Mouse (Mus musculus) heart, embryonic 14.5 days (tissue): ENCODE results near the gene Tbxa2r. TPM values are rescaled to one million over a fixed set of nuclear protein-coding genes. Genes with fewer than 3 reads are reported as not detected.

Experiments used
- ATAC-seq: fragments of 200-750 bp; cut with Nextera tagmentation; 2 replicates; pipeline ENCODE4 v1.8.0; 2017; ENCODE audit warnings: low read depth, moderate TSS enrichment; ENCODE audit not compliant: insufficient number of reproducible peaks, insufficient read depth, low FRiP score
- H3K27ac ChIP-seq, 2 experiments: fragments of 200-500 bp in 1 of 2; fragments of 300-500 bp in 1 of 2; sonication (generic) in 1 of 2; replicated peaks in 1 of 2; 2 replicates each; pipeline ENCODE4 v1.5.1; 2012 to 2014; ENCODE audit warnings: low read depth in 2 of 2, low read length in 2 of 2, control low read depth in 1 of 2, mild to moderate bottlenecking in 1 of 2, mixed read lengths in 1 of 2; ENCODE audit not compliant: control insufficient read depth in 1 of 2, insufficient read depth in 1 of 2
- H3K27me3 ChIP-seq: fragments of 300-500 bp; sonication (generic); 2 replicates; pipeline ENCODE4 v1.6.1; 2014; ENCODE audit warnings: mild to moderate bottlenecking, low read length, control low read depth; ENCODE audit not compliant: control insufficient read depth, insufficient read depth
- H3K36me3 ChIP-seq: fragments of 300-500 bp; sonication (generic); 2 replicates; pipeline ENCODE4 v1.6.1; 2014; ENCODE audit warnings: mild to moderate bottlenecking, control low read depth, low read length, mixed read lengths; ENCODE audit not compliant: control insufficient read depth, insufficient read depth
- H3K4me1 ChIP-seq, 2 experiments: fragments of 200-500 bp in 1 of 2; fragments of 300-500 bp in 1 of 2; sonication (generic) in 1 of 2; 2 replicates each; pipeline ENCODE4 v1.6.1; 2012 to 2014; ENCODE audit warnings: low read length in 2 of 2, control low read depth in 1 of 2, mixed read lengths in 1 of 2; ENCODE audit not compliant: control insufficient read depth in 2 of 2, insufficient read depth in 2 of 2
- H3K4me2 ChIP-seq: fragments of 300-500 bp; sonication (generic); 2 replicates; pipeline ENCODE4 v1.6.1; 2014; ENCODE audit warnings: mild to moderate bottlenecking, low read length
- H3K4me3 ChIP-seq, 2 experiments: fragments of 200-500 bp in 1 of 2; fragments of 300-500 bp in 1 of 2; sonication (generic) in 1 of 2; 2 replicates each; pipeline ENCODE4 v1.5.1; 2012 to 2014; ENCODE audit warnings: low read length in 2 of 2, mild to moderate bottlenecking in 2 of 2, control low read depth in 1 of 2, low read depth in 1 of 2, moderate library complexity in 1 of 2; ENCODE audit not compliant: control insufficient read depth in 1 of 2, insufficient read depth in 1 of 2
- H3K9ac ChIP-seq: fragments of 300-500 bp; sonication (generic); 2 replicates; pipeline ENCODE4 v1.6.1; 2014; ENCODE audit warnings: mild to moderate bottlenecking, low read length
- H3K9me3 ChIP-seq: fragments of 300-500 bp; sonication (generic); 2 replicates; pipeline ENCODE4 v1.6.1; 2016; ENCODE audit warnings: low read length, control low read depth; ENCODE audit not compliant: control insufficient read depth
- WGBS: fragments of 180-500 bp; shearing (Covaris S2); extraction: QIAGEN DNeasy Blood & Tissue Kit; methylation state at CpG from one replicate; pipeline ENCODE4 v1.1.7; 2014; 5-methylcytosine and 5-hydroxymethylcytosine counted together
- polyA plus RNA-seq: library from polyadenylated mRNA; unstranded; fragments of >200 nt; fragmentation: Nextera tagmentation; extraction: Ambion mirVana; gene quantifications from 2 replicates; pipeline ENCODE4 v1.2.1, GENCODE M21; 2014

Gene Tbxa2r
- polyA plus RNA-seq, 1 experiment from 2014 or later: 11.3 TPM

DNA sequence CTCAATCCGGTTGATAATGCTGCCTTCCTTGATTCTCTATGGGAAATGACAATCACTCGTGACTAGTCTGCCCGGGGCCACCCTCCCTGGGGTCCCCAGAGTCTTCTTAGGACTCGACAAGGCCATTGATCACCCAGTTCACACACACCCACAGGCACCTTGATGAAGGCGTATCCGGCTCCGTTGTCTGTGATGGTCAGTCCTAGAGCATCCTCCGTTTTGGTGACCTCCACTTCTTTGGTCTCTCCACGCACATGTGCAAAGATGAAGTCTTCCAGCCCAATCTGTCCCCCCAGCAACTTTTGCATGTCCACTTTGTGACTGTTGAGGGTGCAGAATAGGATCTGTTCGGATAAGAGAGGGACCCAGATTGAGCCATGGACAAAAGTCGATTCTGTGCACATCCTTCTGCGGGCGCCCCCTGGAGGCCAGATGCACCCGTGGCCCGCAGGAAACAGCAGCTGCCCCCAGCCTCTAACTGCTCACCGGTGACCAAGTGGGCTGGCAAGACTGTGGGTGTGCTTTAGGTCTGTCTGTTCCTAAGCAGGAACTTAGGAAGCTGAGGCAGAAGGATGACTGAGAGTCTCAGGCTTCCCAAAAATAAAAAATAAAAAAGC is 12.9 kb downstream of the Tbxa2r start:
- WGBS: 32% methylated on average over 16 of the region's 16 CpGs
- Histone ChIP-seq H3K4me3 (no peak overlapping the region), H3K4me2 (no peak overlapping the region), H3K9ac (no peak overlapping the region), H3K27ac (no peak overlapping the region), H3K9me3 (no peaks in the 10 kb centered on the region), H3K27me3 (peaks cover 19% of the 10 kb centered on the region), H3K36me3 (peaks cover 12% of the 10 kb centered on the region; the same call in 1 of the 2 replicates), H3K4me1 (peaks cover 0 to under 1% of the 10 kb centered on the region in 2 experiments; a peak in 1 of 4 replicates)
- no peak for ATAC-seq

DNA sequence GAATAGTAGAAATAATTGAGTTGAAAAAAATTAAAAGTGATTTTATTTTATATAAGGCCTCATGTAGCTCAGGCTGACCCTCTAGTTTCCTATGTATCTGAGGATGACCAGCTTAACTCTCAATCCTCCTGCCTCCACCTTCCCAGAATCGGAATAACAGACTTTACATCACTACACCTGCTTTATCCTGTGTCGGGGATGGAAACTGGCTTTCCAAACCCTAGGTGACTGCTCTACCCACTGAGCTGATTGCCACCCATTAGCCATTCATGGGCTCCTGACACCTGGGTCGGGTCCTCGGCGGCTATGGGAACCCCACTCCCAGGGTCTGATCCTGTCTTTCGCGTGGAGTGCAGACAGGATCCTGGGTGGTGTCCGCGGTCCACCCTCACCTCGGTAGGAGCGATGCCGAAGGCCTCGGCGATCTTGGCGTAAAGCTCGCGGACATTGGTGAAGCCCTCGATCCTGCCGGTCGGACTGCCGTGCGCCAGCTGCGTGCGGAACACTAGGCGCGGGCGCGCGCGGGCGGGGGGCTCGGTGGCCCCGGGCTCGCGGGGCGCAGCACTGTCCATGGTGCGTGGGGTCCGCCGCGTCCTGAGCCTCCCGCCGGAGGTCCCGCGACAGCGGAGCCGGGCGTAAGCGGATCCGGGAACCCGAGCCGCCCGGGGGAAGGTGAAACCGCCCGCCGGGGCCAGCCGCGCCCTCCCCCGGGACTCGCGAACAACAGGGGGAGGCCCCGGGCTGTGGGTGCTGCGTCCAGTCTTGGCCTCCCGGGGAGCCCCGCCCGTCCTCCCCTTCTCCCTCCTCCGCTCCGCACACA is 14.4 kb downstream of the Tbxa2r start, which contains the start of gene Gipc3:
Gene Gipc3 (minus strand): TSS at position 581 of the 820 bp plus-strand sequence.
- no peak for ATAC-seq
- peaks cover 10 to 13% of the 10 kb centered on the region in 2 experiments for H3K4me1 ChIP-seq
- H3K9me3 ChIP-seq: no peaks in the 10 kb centered on the region
- peaks cover 19% of the 10 kb centered on the region for H3K27me3 ChIP-seq
- peak within 1 kb of the TSS; percentile 87 for H3K4me2 ChIP-seq
- H3K4me3 ChIP-seq: peak within 1 kb of the TSS; percentile 45 to 51
- H3K9ac ChIP-seq: peak within 1 kb of the TSS; percentile 75
- peaks cover 24% of the 10 kb centered on the region for H3K36me3 ChIP-seq
- no peak within 1 kb of the TSS for H3K27ac ChIP-seq
- 5% methylated on average over 55 of the region's 67 CpGs for WGBS

DNA sequence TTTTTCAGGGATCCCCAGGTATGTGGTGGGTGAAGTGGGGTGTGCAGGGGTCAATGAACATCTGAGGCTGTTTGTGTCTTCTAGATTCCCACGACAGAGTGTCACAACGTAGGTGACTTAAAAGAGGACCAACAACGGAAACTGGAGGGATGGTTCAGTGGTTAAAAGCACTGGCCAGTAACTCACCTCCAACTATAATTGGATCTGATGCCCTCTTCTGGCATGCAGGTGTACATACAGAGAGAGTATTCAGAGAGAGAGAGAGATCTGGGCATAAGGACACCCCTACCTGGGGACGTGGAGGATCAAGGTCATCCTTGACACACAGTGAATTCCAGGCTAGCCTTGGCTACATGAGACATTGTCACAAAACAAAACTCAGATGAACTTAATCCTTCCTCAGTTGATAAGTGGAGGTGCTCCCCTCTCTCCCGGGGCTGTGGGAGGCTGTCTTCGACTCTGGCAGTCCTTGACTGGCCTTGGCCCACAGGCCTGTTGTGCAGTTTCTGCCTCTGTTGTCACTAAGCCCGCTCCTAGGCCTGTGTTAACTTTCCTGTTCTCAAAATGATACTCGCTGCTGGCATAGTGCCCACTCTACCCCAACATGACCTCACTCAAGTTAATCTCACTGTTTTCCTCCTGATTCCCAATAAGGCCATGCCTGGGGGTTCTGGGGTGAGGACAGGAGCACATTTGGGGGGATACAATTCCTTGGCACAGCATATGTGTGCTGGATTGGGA is 16.1 kb downstream of the Tbxa2r start:
- H3K27me3 ChIP-seq: peaks cover 19% of the 10 kb centered on the region
- H3K4me2 ChIP-seq: no peak overlapping the region
- ATAC-seq: no peak
- 35% methylated on average over 8 of the region's 8 CpGs for WGBS
- H3K9me3 ChIP-seq: no peaks in the 10 kb centered on the region
- H3K4me3 ChIP-seq: no peak overlapping the region
- peaks cover 34% of the 10 kb centered on the region for H3K36me3 ChIP-seq
- H3K27ac ChIP-seq: no peak overlapping the region; a peak in 1 of 4 replicates
- H3K4me1 ChIP-seq: peaks cover 17 to 26% of the 10 kb centered on the region in 2 experiments
- H3K9ac ChIP-seq: no peak overlapping the region

DNA sequence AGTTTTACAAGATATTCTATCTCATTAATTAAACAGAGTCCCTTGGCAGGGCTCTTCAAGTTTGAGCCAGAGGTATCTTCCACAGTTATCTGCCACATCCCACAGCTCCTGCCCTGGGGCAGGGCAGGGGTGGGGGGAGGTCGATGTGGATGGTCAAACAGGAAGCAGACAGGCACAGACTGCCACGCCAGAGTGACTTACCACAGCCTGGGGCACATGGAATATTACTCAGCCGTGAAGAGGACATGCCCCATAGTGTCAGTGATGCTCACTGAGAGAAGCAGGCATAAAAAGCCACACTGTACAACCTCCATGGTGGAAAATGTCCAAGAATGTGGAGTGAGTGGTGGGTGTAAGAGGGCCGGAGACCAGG is 16.6 kb downstream of the Tbxa2r start:
- Histone ChIP-seq H3K36me3 (peaks cover 34% of the 10 kb centered on the region), H3K4me3 (no peak overlapping the region), H3K27ac (no peak overlapping the region), H3K4me1 (peaks cover 17 to 26% of the 10 kb centered on the region in 2 experiments), H3K4me2 (no peak overlapping the region), H3K9me3 (no peaks in the 10 kb centered on the region), H3K27me3 (peaks cover 19% of the 10 kb centered on the region), H3K9ac (no peak overlapping the region)
- ATAC-seq: no peak
- WGBS: 80% methylated on average over 4 of the region's 4 CpGs

DNA sequence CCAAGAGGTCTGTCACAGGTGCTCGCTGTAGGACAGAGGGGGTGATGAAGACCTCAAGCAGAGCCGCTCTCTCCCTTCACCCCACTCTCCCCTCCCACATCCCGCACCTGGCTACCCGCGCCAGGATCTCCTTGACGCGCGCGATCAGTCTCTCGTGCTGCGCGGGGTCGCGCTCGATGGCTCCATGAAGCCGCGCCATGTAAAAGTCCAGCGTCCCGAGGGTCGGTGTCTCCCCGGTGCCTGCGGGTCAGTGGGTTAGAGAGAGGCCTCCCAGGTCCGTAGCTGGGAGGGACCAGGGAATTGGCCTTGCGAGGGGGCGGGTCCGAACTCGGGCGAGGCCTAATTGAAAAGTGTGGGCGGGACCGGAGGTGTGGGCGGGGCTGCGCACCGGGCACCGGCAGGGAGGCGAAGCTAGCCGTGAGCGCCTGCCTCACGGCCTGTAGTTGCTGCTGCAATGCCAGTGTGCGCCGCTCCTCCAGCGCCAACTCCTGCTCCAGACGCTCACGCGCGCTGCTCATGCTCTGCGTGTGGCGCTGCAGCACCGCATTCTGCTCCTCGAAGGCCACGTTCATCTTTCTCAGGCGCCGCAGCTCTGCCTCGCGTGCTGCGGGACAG is 18.0 kb downstream of the Tbxa2r start:
- Histone ChIP-seq H3K27ac (no peak overlapping the region), H3K9me3 (no peaks in the 10 kb centered on the region), H3K27me3 (peaks cover 19% of the 10 kb centered on the region), H3K4me3 (peak overlapping the region; percentile 4 to 10; a peak in 2 of 4 replicates), H3K36me3 (peaks cover 34% of the 10 kb centered on the region), H3K4me1 (peaks cover 17 to 28% of the 10 kb centered on the region in 2 experiments), H3K4me2 (peak overlapping the region; percentile 49), H3K9ac (peak overlapping the region; percentile 7; the same call in 1 of the 2 replicates)
- ATAC-seq: no peak
- 17% methylated on average over 55 of the region's 55 CpGs for WGBS

DNA sequence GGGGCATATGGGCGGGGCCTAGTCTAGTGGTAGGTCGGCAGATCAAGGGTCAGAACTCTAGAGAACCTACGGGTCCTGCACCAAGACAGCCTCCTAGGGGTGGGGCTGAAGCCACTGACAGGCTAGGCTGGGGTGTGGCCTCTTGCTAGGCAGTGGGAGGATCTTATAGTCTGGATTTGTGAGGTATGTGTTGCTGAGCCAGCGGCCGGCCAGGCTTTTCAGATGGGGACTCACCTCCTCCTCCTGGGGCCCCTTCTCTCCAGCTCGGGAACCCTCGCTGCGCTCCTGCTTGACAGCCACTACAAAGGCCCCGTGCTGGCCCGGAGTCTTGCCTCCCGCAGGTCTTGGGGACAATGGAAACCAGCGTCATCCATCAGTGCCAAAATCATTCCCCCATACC is 20.6 kb downstream of the Tbxa2r start:
- H3K36me3 ChIP-seq: peaks cover 34% of the 10 kb centered on the region
- H3K27ac ChIP-seq: peak overlapping the region in 1 of 2 experiments; percentile 84; a peak in 2 of 4 replicates
- H3K4me2 ChIP-seq: peak overlapping the region; percentile 98
- H3K27me3 ChIP-seq: no peaks in the 10 kb centered on the region
- ATAC-seq: no peak
- H3K9me3 ChIP-seq: no peaks in the 10 kb centered on the region
- peaks cover 17 to 28% of the 10 kb centered on the region in 2 experiments for H3K4me1 ChIP-seq
- peak overlapping the region; percentile 96 for H3K9ac ChIP-seq
- H3K4me3 ChIP-seq: peak overlapping the region; percentile 66 to 85
- whole genome bisulfite sequencing: 6% methylated on average over 11 of the region's 12 CpGs

DNA sequence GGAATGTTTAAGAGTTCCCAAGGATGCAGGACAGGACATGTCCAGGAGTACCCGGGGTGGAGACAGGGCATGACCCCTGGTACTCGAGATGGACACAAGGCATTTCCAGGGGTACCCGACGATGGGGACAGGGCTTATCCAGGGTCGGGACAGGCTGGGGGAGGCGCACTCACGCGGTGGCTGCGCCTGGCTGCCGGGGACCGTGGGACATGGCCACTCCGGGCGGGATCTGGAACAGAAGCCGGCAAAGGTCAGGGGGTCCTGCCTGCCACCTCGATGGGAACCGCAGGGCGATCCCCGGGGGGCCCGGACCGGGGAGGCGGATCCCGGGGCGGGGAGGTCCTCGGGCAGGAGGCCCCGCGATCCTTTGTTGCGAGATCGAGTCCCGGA is 21.4 kb downstream of the Tbxa2r start:
- H3K4me1 ChIP-seq: peaks cover 17 to 28% of the 10 kb centered on the region in 2 experiments
- 0 out of 2 replicates have a peak, but pooled peaks have one; percentile 6 for ATAC-seq
- peak overlapping the region; percentile 19 to 84 for H3K27ac ChIP-seq
- peak overlapping the region; percentile 66 to 85 for H3K4me3 ChIP-seq
- H3K9ac ChIP-seq: peak overlapping the region; percentile 96
- H3K9me3 ChIP-seq: no peaks in the 10 kb centered on the region
- peak overlapping the region; percentile 98 for H3K4me2 ChIP-seq
- under 1% methylated on average over 26 of the region's 29 CpGs for WGBS
- peaks cover 34% of the 10 kb centered on the region for H3K36me3 ChIP-seq
- no peaks in the 10 kb centered on the region for H3K27me3 ChIP-seq
